Mouse (Mus musculus) erythroblast, adult 5-6 weeks (primary cell): ENCODE results near the gene Grtp1. TPM values are rescaled to one million over a fixed set of nuclear protein-coding genes. Genes with fewer than 3 reads are reported as not detected.

Source experiments
- ATAC-seq: replicated peaks from 2 replicates; pipeline ENCODE4 v1.8.0; 2016; ENCODE audit warnings: moderate number of reproducible peaks, mild to moderate bottlenecking, moderate TSS enrichment, inconsistent platforms; ENCODE audit not compliant: poor library complexity, low FRiP score, severe bottlenecking
- total RNA-seq, 2 experiments: library from RNA; stranded (forward) in 1 of 2; stranded (reverse) in 1 of 2; fragments of 150-400 nt in 1 of 2; fragments of 200-764, 138-1000 nt in 1 of 2; gene quantifications; 2 replicates each; pipeline versions ENCODE4 v1.2.3 to v1.2.4; 2015 to 2017; ENCODE audit warnings: low replicate concordance in 2 of 2

Gene Grtp1
- total RNA-seq, 2 experiments from 2014 or later: 1.6 to 6.3 TPM

- ATAC-seq: no peak
Observed at GRCm38 (mm10) chr8:13206290-13206689, 5.9 kb upstream of the Grtp1 start.

- no peak for ATAC-seq
Observed at GRCm38 (mm10) chr8:13205311-13205710, 4.9 kb upstream of the Grtp1 start.

- peak; percentile 63 for ATAC-seq
Observed at GRCm38 (mm10) chr8:13204371-13205140, 4.1 kb upstream of the Grtp1 start.

GRCm38 (mm10) chr8:13203472-13203871, 3.1 kb upstream of the Grtp1 start:
- peak; percentile 68 for ATAC-seq

- peak; percentile 76 for ATAC-seq
Observed at GRCm38 (mm10) chr8:13202806-13203205, 2.4 kb upstream of the Grtp1 start.

GRCm38 (mm10) chr8:13202041-13202440, 1.6 kb upstream of the Grtp1 start:
- no peak for ATAC-seq

GRCm38 (mm10) chr8:13201013-13201334, 554 bp upstream of the Grtp1 start:
- ATAC-seq: no peak

GRCm38 (mm10) chr8:13199385-13200061, 897 bp downstream of the Grtp1 start:
- no peak for ATAC-seq

GRCm38 (mm10) chr8:13197493-13197892, 2.9 kb downstream of the Grtp1 start:
- ATAC-seq: no peak

GRCm38 (mm10) chr8:13194818-13195217, 5.6 kb downstream of the Grtp1 start:
- ATAC-seq: no peak

GRCm38 (mm10) chr8:13190235-13190634, 10.2 kb downstream of the Grtp1 start:
- ATAC-seq: no peak

GRCm38 (mm10) chr8:13188857-13189256, 11.6 kb downstream of the Grtp1 start:
- ATAC-seq: no peak

- no peak for ATAC-seq
Observed at GRCm38 (mm10) chr8:13188052-13188555, 12.3 kb downstream of the Grtp1 start.

- ATAC-seq: no peak
Observed at GRCm38 (mm10) chr8:13187638-13188037, 12.8 kb downstream of the Grtp1 start.

- no peak for ATAC-seq
Observed at GRCm38 (mm10) chr8:13187229-13187628, 13.2 kb downstream of the Grtp1 start.

- ATAC-seq: no peak
Observed at GRCm38 (mm10) chr8:13186819-13187218, 13.6 kb downstream of the Grtp1 start.

GRCm38 (mm10) chr8:13181691-13181976, 18.8 kb downstream of the Grtp1 start:
- no peak for ATAC-seq

- no peak for ATAC-seq
Observed at GRCm38 (mm10) chr8:13180911-13181690, 19.3 kb downstream of the Grtp1 start.

GRCm38 (mm10) chr8:13180408-13180807, 20.0 kb downstream of the Grtp1 start:
- no peak for ATAC-seq

GRCm38 (mm10) chr8:13179948-13180347, 20.5 kb downstream of the Grtp1 start:
- ATAC-seq: no peak

GRCm38 (mm10) chr8:13179482-13179881, 20.9 kb downstream of the Grtp1 start:
- no peak for ATAC-seq
